Mouse (Mus musculus): ENCODE data around the gene Agpat3.

- no peak for TF ChIP-seq POLR2A (IDR thresholded peaks at IDR 0.05; ENCODE audit: borderline replicate concordance, low read depth, low read length)
- no peak for TF ChIP-seq CTCF (IDR thresholded peaks at IDR 0.05; ENCODE audit: low read depth, low read length)
These were observed 43.1 kb upstream of the Agpat3 start for GRCm38 (mm10) chr10:78395377-78395776.
